Mouse (Mus musculus) heart, embryonic 14.5 days (tissue): ENCODE results near the gene Cdon. TPM values are rescaled to one million over a fixed set of nuclear protein-coding genes. Genes with fewer than 3 reads are reported as not detected.

Source experiments
- ATAC-seq: fragments of 200-750 bp; cut with Nextera tagmentation; 2 replicates; pipeline ENCODE4 v1.8.0; 2017; ENCODE audit warnings: low read depth, moderate TSS enrichment; ENCODE audit not compliant: insufficient number of reproducible peaks, insufficient read depth, low FRiP score
- H3K27ac ChIP-seq, 2 experiments: fragments of 200-500 bp in 1 of 2; fragments of 300-500 bp in 1 of 2; sonication (generic) in 1 of 2; replicated peaks in 1 of 2; 2 replicates each; pipeline ENCODE4 v1.5.1; 2012 to 2014; ENCODE audit warnings: low read depth in 2 of 2, low read length in 2 of 2, control low read depth in 1 of 2, mild to moderate bottlenecking in 1 of 2, mixed read lengths in 1 of 2; ENCODE audit not compliant: control insufficient read depth in 1 of 2, insufficient read depth in 1 of 2
- H3K27me3 ChIP-seq: fragments of 300-500 bp; sonication (generic); 2 replicates; pipeline ENCODE4 v1.6.1; 2014; ENCODE audit warnings: mild to moderate bottlenecking, low read length, control low read depth; ENCODE audit not compliant: control insufficient read depth, insufficient read depth
- H3K36me3 ChIP-seq: fragments of 300-500 bp; sonication (generic); 2 replicates; pipeline ENCODE4 v1.6.1; 2014; ENCODE audit warnings: mild to moderate bottlenecking, control low read depth, low read length, mixed read lengths; ENCODE audit not compliant: control insufficient read depth, insufficient read depth
- H3K4me1 ChIP-seq, 2 experiments: fragments of 200-500 bp in 1 of 2; fragments of 300-500 bp in 1 of 2; sonication (generic) in 1 of 2; 2 replicates each; pipeline ENCODE4 v1.6.1; 2012 to 2014; ENCODE audit warnings: low read length in 2 of 2, control low read depth in 1 of 2, mixed read lengths in 1 of 2; ENCODE audit not compliant: control insufficient read depth in 2 of 2, insufficient read depth in 2 of 2
- H3K4me2 ChIP-seq: fragments of 300-500 bp; sonication (generic); 2 replicates; pipeline ENCODE4 v1.6.1; 2014; ENCODE audit warnings: mild to moderate bottlenecking, low read length
- H3K4me3 ChIP-seq, 2 experiments: fragments of 200-500 bp in 1 of 2; fragments of 300-500 bp in 1 of 2; sonication (generic) in 1 of 2; 2 replicates each; pipeline ENCODE4 v1.5.1; 2012 to 2014; ENCODE audit warnings: low read length in 2 of 2, mild to moderate bottlenecking in 2 of 2, control low read depth in 1 of 2, low read depth in 1 of 2, moderate library complexity in 1 of 2; ENCODE audit not compliant: control insufficient read depth in 1 of 2, insufficient read depth in 1 of 2
- H3K9ac ChIP-seq: fragments of 300-500 bp; sonication (generic); 2 replicates; pipeline ENCODE4 v1.6.1; 2014; ENCODE audit warnings: mild to moderate bottlenecking, low read length
- H3K9me3 ChIP-seq: fragments of 300-500 bp; sonication (generic); 2 replicates; pipeline ENCODE4 v1.6.1; 2016; ENCODE audit warnings: low read length, control low read depth; ENCODE audit not compliant: control insufficient read depth
- WGBS: fragments of 180-500 bp; shearing (Covaris S2); extraction: QIAGEN DNeasy Blood & Tissue Kit; methylation state at CpG from one replicate; pipeline ENCODE4 v1.1.7; 2014; 5-methylcytosine and 5-hydroxymethylcytosine counted together
- polyA plus RNA-seq: library from polyadenylated mRNA; unstranded; fragments of >200 nt; fragmentation: Nextera tagmentation; extraction: Ambion mirVana; gene quantifications from 2 replicates; pipeline ENCODE4 v1.2.1, GENCODE M21; 2014

Gene Cdon
- polyA plus RNA-seq, 1 experiment from 2014 or later = 8.1 TPM

DNA sequence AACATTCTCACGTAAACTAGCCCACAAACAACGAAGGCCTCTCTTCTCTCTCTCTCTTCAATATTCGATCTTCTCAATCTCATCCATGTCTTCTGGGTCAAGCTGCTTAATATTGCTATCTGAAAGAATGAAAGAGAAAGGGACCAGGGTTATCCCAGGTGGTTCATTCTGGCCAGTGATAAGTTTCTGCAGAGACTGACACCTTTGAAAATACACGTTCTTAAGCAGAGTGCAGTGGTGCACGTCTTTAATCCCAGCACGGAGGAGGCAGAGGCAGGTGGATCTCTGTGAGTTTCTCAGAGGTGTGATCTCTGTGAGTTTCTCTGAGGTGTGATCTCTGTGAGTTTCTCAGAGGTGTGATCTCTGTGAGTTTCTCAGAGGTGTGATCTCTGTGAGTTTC lies 121.0 kb downstream of the Cdon start:
- WGBS = 54% methylated on average over 6 of the region's 6 CpGs
- Histone ChIP-seq H3K9ac (no peak overlapping the region), H3K4me2 (no peak overlapping the region), H3K27ac (no peak overlapping the region), H3K36me3 (no peaks in the 10 kb centered on the region), H3K4me3 (no peak overlapping the region), H3K9me3 (no peaks in the 10 kb centered on the region), H3K27me3 (no peaks in the 10 kb centered on the region), H3K4me1 (peaks cover 4 to 12% of the 10 kb centered on the region in 2 experiments; a peak in 2 of 4 replicates)
- ATAC-seq = no peak

DNA sequence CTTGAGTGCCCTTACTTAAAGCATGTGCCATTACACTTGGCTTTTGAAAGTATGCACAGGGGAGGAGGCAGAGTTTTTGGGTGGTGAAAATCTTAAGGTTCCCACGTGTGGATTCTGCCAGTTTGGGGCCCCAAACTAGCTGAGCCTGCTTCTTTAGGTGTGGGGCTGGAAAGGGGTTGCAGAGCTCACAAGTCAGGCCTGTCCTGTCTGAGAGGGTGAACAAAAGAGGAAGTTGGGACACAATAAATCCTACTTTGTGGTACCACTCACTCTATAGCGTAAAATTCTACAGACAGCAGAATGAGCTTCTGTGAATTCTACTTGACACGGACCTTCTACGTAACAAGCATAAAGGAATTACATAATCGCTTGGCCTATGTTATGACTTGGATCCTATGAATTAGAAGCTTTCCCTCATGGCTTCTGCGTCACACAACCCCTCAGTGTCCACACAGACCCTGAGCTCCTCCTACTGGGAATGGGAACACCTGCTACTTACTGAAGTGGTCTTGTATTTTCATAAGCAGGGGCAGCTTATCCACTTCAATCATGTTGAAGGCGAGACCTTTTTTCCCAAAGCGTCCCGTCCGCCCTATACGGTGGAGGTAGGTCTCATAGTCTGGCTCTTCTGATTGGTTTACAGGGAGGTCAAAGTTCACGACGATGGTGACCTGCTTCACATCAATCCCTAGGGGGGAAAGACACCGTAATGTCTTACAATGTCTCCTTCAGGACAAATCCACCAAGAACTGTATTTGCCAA lies 122.4 kb downstream of the Cdon start:
- Histone ChIP-seq H3K9ac (no peak overlapping the region), H3K27ac (no peak overlapping the region), H3K36me3 (no peaks in the 10 kb centered on the region), H3K4me2 (no peak overlapping the region), H3K9me3 (no peaks in the 10 kb centered on the region), H3K4me1 (peaks cover 2 to 5% of the 10 kb centered on the region in 2 experiments; a peak in 1 of 4 replicates), H3K27me3 (no peaks in the 10 kb centered on the region), H3K4me3 (no peak overlapping the region)
- ATAC-seq = no peak
- WGBS = 83% methylated on average over 14 of the region's 14 CpGs

DNA sequence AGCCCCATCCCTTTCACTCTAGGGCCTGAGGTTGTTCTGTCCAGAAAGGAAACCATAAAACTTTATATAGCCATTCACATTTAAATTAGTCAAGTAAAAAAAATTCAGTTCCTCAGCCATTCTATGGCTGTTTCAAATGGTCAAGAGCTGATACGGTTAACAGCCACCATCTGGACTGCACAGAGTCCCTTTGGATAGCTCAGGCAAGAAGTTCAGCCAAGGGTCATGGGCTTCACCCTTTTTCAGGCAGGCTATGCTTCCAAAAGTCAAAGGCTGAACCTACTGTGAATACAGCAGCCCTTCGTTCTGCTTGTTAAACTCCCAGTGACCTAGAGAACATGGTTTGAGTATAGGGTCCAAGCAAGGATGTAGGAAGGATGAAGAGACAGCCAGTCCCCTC lies 123.7 kb downstream of the Cdon start:
- H3K9ac ChIP-seq = no peak overlapping the region
- no peak overlapping the region for H3K4me2 ChIP-seq
- no peak overlapping the region for H3K4me3 ChIP-seq
- H3K27ac ChIP-seq = no peak overlapping the region
- ATAC-seq = no peak
- no peaks in the 10 kb centered on the region for H3K27me3 ChIP-seq
- H3K9me3 ChIP-seq = no peaks in the 10 kb centered on the region
- no peaks in the 10 kb centered on the region for H3K36me3 ChIP-seq
- WGBS = 79% methylated on average over 2 of the region's 2 CpGs
- no peaks in the 10 kb centered on the region; a peak in 1 of 4 replicates for H3K4me1 ChIP-seq

DNA sequence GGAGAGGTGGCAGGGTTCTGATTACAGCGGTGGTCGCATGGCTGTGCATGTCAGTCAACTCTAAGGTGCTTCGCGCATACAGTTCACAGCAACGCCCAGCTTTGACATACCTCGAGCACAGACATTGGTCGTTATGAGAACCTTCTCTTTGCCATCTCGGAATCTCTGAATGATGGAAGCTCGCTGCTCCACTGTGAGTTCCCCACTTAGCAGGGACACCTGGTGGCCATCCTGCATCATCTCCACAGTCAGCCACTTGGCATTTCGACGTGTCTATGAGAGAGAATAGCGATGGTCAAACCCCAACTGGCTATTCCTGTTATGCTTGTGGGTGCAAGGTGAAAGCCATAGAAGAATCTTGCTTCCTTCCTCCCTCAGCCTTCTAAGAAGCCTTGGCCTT lies 124.8 kb downstream of the Cdon start:
- Histone ChIP-seq H3K9ac (no peak overlapping the region), H3K4me3 (no peak overlapping the region), H3K36me3 (no peaks in the 10 kb centered on the region), H3K9me3 (no peaks in the 10 kb centered on the region), H3K27me3 (no peaks in the 10 kb centered on the region), H3K4me1 (no peaks in the 10 kb centered on the region; a peak in 1 of 4 replicates), H3K27ac (no peak overlapping the region), H3K4me2 (no peak overlapping the region)
- no peak for ATAC-seq
- WGBS = 57% methylated on average over 12 of the region's 12 CpGs

DNA sequence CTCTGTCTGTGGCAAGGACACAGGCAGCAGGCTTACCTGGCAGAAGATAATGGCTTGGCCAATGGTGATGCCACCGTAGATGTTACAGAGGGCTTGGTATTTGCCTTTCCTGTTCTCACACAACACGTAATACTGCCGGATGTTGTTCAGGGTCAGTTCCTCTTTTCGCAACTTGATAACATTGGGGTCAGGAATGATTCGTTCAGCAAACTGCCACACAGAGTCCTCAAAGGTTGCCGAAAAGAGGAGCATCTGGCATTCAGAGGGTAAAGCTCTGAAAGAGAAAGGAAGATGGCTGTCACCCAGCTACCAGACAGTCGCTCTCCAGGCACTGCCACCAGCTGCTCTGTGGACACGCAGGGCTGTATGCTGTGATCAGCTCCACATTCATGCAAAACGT lies 125.8 kb downstream of the Cdon start:
- H3K9me3 ChIP-seq = no peaks in the 10 kb centered on the region
- no peaks in the 10 kb centered on the region; a peak in 1 of 4 replicates for H3K4me1 ChIP-seq
- H3K27ac ChIP-seq = no peak overlapping the region
- H3K9ac ChIP-seq = no peak overlapping the region
- WGBS = 64% methylated on average over 9 of the region's 9 CpGs
- ATAC-seq = no peak
- H3K4me2 ChIP-seq = no peak overlapping the region
- H3K4me3 ChIP-seq = no peak overlapping the region
- no peaks in the 10 kb centered on the region for H3K27me3 ChIP-seq
- no peaks in the 10 kb centered on the region for H3K36me3 ChIP-seq

DNA sequence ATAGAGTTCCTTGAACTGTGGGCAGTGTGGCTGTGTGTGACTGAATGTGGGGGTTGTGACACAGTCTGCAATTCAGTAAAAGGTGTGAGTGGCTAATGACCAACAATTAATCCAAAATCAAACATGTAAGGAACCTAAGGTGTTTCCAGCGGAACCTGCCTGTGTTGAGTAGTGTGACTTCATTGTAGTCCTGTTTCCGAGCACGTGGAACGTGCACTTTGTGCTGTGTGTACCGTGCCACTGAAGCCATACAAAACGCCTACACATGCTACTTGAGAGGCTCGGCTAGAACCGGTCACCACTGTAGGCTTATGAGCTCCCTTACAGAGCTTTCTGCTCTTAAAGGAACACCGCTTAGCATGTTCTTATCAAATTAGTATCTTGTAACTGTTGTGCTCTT lies 127.5 kb downstream of the Cdon start:
- H3K27me3 ChIP-seq = no peaks in the 10 kb centered on the region
- no peak for ATAC-seq
- 78% methylated on average over 9 of the region's 9 CpGs for WGBS

DNA sequence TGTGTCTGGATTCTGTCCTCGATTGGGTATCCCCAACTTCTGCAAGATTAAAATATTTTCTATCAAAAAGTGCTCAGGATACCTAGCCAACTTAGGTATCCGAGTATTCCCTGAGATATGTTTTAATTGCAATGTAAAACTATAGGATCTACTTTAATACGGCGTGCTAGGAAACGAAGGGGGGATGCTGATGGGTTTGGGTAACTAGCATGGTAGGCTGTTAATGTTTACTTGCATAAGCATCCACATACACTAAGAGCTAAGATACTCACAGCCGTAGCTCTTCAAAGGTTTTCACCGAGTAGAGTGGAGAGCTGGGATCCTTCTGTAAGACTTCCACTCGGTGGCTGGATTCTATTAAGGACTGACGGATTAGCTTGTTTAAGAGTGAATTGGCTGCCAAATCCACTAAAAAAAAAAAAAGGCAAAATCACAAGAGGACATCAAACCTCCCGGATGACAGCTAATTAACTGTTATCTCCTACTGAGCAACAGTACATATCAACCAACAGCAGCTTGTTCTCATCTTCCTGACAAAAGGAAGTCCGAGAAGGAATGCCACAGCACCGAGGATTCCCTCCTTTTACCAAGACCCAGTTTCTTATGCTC lies 135.7 kb downstream of the Cdon start:
- WGBS = 46% methylated on average over 12 of the region's 12 CpGs
- ATAC-seq = no peak

More for the DNA sequence above, 127.5 kb downstream of the Cdon start:
- Histone ChIP-seq H3K4me3 (no peak overlapping the region), H3K4me2 (no peak overlapping the region), H3K9me3 (no peaks in the 10 kb centered on the region), H3K27ac (no peak overlapping the region), H3K36me3 (no peaks in the 10 kb centered on the region), H3K9ac (no peak overlapping the region), H3K4me1 (peaks cover 0 to 4% of the 10 kb centered on the region in 2 experiments; a peak in 2 of 4 replicates)

More for the DNA sequence above, 135.7 kb downstream of the Cdon start:
- H3K9ac ChIP-seq = no peak overlapping the region
- H3K36me3 ChIP-seq = peaks cover 8% of the 10 kb centered on the region
- no peak overlapping the region for H3K4me2 ChIP-seq
- H3K4me1 ChIP-seq = peaks cover 11 to 23% of the 10 kb centered on the region in 2 experiments
- no peaks in the 10 kb centered on the region for H3K9me3 ChIP-seq
- H3K4me3 ChIP-seq = no peak overlapping the region
- H3K27me3 ChIP-seq = peaks cover 10% of the 10 kb centered on the region
- H3K27ac ChIP-seq = no peak overlapping the region
